Mouse (Mus musculus) heart, adult 2 months (tissue): ENCODE measurements around the gene Pkmyt1.

Experiments used
- CTCF ChIP-seq: fragments of 200-600 bp; IDR thresholded peaks from 2 replicates; pipeline ENCODE4 v1.8.1; 2022; ENCODE audit warnings: antibody characterized with exemption, mild to moderate bottlenecking, moderate library complexity
- POLR2A ChIP-seq: fragments of 200-500 bp; IDR thresholded peaks from 2 replicates; pipeline ENCODE4 v1.6.1; 2011; ENCODE audit warnings: mild to moderate bottlenecking, low read depth, low read length, control low read depth; ENCODE audit not compliant: insufficient read depth

- TF ChIP-seq POLR2A (no peak), CTCF (no peak)
Measured at GRCm38 (mm10) chr17:23762976-23763375, 36.8 kb downstream of the Pkmyt1 start.
